Mouse (Mus musculus) embryo, embryonic 10 days (tissue): ENCODE results near the gene Foxl2.

Experiments used
- DNase-seq: peaks from one replicate; pipeline ENCODE4 v3.0.0-alpha.2; 2015; ENCODE audit warnings: low spot score

Foxl2 gene

GRCm38 (mm10) chr9:98955103-98955715 lies at the start of gene Foxl2:
TSS of gene Foxl2 (plus strand) at chr9:98955288.
- DNase-seq: peak; percentile 56

DNA sequence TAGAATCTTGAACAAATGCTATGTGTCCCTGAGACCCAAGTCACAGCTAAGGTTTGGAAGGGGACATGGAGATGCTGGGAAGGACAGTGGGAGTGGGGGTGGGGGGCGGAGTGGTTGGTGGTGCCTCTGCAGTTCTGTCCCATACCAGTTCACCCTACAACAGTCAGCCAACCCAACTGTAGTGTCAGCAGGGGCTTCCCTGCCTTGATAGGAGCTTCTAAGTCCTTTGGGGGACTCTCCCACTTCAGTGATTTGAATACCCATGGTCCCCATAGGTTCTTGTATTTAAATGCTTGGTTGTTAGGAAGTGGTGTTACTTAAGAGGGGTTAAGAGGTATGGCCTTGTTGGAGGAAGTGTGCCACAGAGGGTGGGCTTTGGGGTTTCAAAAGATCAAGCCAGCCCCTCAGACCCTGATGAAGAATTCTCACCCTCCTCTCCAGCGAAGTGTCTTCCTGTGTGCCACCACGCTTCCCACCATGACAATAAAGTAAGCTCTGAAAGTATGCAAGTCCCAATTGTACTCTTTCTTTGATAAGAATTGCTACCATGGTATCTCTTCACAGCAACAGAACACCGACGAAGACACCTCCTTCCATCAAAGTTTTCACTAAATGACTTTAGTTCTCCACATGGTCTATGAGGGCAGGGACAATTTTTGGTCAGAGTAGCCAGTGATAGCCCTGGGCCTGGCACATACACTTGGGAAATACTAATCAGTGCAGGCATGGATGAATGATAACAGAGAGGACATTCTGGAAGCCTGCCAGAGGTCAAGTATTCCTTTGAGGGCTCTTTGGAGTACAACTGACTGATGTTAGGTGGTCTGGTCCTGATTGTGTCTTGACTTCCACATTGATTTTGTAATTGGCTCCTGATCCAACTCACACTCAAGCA lies 34.2 kb upstream of the Foxl2 start:
- DNase-seq: no peak

DNA sequence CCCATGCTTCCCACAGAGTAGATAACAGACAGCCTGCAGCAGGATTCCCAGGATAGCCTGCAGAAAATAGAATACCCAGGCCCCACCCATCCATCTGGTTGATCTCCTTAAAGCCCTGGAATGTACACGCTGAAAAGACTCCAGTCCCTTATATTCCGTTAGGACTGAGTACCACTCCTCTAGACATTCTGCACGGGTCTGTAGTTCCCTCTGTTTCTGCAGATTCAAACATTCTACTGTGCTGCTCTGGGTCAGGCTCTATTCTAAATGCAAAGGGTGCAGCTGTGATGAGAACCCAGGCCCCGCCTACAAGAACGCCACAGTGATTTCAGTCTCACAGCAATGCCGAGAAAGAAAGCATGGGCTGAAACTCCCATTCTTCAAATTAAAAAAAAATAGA lies 32.0 kb upstream of the Foxl2 start:
- DNase-seq: no peak

DNA sequence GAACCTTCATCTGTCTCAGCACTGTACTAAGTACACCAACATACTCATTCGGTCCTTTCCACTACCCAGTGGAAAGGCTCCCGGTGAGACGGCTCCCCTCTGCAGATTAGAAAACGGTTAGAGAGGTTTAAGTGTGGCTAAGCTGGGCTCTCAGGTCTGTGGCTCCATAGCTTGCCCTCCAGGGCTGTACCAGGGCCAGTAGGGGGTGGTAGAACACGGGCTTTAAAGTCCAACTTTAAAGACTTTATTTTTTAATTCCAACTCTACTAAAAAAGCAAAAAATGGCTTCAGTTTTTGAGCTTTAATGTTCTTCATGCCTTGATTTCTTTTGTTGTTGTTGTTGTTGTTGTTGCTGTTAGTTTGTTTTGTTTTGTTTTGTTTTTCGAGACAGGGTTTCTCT lies 30.9 kb upstream of the Foxl2 start:
- no peak for DNase-seq

DNA sequence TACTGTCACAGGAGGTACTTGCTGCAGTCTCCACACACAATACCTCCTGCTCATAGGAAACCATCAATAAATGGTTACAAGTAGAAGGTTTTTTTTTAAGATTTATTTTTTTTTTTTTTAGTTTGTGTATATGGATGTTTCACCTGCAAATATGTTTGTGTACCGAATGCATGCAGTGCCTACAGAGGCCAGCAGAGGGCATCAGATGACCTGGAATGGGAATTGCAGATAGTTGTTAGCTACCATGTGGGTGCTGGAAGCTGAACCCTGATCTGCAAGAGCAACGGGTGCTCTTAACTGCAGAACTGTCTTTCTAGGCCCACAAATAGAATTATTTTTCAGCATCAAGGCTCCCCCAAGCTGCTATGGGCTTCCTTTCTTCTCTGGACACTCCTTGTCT lies 25.6 kb upstream of the Foxl2 start:
- no peak for DNase-seq

- peak; percentile 24 for DNase-seq
Observed at GRCm38 (mm10) chr9:98932931-98933330, 22.2 kb upstream of the Foxl2 start.

GRCm38 (mm10) chr9:98935190-98935909 lies 19.7 kb upstream of the Foxl2 start:
- peak; percentile 23 for DNase-seq

GRCm38 (mm10) chr9:98939290-98939689 lies 15.8 kb upstream of the Foxl2 start:
- DNase-seq: peak; percentile 40

DNA sequence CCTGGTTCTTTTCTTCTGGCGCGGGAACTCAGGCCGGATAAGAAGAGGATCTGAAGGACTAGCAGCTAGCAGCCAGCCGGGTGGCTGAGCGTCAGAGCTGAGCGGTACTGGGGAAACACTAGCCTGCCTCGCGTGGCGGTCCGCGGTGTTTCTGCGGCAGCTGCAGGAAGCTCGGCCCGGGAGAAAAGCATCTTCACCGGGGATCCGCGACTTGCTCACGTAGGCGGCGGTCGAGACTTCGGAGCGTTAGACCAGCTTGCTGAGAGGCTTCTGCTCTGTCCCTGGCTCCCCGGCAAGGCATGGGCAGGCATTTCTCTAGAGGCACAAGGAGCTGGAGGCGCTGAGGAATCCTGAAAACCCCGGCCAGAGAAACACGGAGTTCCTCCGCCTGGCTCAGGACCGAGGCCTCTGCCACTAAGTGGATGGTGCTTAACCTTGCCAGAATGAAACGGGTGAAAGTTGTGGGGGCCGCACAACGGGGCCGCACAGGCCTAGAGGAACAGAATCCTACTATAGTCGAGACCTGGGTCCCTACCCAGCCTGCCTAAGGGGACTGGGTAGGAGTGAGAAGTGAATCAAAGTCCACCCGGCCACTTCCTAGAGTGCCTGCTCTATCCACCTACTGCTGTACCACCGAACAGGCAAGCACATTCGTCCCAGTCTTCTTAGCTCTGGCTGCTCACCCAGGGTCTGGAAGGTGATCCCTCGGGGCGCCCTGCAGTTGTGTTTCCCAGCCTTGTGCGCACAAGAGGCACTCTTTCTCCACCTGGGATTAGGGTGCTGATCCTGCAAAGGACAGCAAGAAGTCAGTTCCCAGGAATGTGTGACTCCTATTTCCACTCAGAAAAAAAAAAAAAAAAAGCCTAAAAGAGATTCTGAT lies 2.7 kb upstream of the Foxl2 start:
- DNase-seq: peak; percentile 63

- no peak for DNase-seq
Observed at GRCm38 (mm10) chr9:98953291-98953690, 1.8 kb upstream of the Foxl2 start.

DNA sequence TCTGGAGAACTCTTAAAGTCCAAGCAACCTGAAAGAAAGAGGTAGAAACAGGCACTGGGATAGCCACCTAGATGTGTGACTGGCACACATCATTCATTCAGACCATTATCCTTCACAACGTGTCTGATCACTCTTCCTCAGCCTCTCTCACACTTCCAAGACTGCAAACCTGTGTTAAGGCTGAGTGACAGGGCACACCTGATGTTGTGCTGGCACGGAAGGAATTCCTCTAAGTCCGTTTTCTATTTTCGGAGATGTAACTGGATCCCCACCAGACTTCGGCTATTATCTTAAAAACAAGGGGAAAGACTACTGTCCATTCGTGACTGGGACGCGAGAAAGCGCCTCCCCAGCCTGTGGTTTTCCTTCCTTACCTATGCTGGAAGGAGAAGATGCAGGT lies 1.3 kb upstream of the Foxl2 start:
- DNase-seq: no peak

DNA sequence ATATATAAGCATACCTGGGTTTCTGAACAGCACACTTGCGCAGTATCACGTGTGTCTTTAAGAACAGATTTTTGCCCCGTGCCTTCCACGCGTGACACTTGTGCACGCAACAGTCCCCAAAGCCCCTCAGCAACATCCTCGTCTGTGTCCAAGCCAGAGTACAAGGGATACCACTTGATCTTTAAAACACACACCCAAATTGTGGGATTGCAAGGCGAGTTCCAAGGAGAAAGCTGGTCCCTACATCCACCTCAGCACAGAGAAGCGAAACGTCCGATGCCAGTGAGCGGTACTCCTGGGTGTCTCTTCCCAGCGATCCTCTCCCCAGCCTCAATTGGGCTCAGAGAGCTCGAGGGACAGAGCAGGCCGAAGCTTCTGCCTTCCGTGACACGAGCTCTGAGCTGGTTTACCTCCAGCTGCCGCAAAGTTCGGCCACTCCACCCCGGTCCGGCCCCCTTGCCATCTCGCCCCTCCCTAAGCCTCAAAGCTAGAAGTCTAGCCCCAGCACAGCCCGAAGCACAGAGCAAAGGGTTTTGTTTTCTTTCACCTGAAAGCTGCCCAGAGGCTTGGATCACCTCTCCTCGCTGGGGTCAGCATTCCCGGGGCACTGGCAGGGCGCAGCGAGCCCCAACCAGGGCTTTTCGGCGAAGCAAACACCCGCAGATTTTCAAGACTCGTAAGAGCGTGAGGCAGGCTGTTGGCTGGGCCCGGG lies 541 bp upstream of the Foxl2 start:
- peak; percentile 49 for DNase-seq

GRCm38 (mm10) chr9:98955716-98956224 lies 682 bp downstream of the Foxl2 start:
- peak; percentile 72 for DNase-seq

GRCm38 (mm10) chr9:98956591-98957381 lies 1.7 kb downstream of the Foxl2 start:
- peak; percentile 65 for DNase-seq

GRCm38 (mm10) chr9:98957751-98958351 lies 2.8 kb downstream of the Foxl2 start:
- DNase-seq: no peak

GRCm38 (mm10) chr9:98958628-98959027 lies 3.5 kb downstream of the Foxl2 start:
- no peak for DNase-seq

- DNase-seq: no peak
Observed at GRCm38 (mm10) chr9:98959851-98960250, 4.8 kb downstream of the Foxl2 start.

- DNase-seq: no peak
Observed at GRCm38 (mm10) chr9:98960348-98960747, 5.3 kb downstream of the Foxl2 start.

DNA sequence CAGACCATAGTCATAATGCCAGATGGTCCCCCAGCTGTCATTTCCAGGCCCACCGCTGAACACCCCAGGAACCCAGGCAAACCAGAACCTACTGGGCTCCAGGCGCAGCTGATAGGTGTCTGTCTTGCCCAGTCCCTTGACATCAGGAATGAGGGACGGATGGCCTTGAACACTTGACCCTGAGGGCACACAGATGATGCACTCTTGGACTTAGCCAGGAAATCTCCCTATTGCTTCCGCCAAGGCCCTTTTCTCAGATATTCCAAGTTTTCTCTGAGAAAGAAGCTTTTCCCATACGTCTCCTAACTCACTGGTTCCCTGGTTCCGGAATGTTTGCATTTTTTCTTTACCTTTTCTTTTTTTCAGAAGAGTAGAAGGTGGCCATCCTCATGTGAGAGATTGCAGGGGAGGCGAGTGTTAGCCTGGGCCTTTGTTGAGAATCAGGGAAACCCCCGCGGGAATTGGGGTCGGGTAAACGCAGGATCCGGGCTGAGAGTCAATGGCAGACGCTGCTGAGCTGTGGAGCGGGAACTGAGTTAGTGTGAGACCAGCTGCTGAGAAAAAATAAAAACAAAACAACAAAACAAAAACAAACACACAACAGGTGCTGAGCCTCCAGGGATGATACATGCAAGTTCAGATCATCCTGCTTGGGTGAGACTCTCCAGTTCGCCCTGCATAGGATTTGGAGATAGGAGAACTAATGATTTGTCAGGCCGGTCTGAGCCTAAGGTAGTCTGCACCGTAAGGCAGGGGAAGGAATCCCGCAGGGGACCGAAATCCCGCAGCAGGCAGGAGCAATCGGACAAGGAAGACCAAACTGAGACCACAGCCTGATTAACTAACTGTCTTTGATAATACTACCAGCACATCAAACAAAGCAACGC lies 6.7 kb downstream of the Foxl2 start:
- DNase-seq: no peak
